Mouse (Mus musculus): ENCODE data around the gene Ano1.
A peak's percentile ranks its signal among the peaks of the same experiment; 100 is the strongest.

Ano1 gene

DNA sequence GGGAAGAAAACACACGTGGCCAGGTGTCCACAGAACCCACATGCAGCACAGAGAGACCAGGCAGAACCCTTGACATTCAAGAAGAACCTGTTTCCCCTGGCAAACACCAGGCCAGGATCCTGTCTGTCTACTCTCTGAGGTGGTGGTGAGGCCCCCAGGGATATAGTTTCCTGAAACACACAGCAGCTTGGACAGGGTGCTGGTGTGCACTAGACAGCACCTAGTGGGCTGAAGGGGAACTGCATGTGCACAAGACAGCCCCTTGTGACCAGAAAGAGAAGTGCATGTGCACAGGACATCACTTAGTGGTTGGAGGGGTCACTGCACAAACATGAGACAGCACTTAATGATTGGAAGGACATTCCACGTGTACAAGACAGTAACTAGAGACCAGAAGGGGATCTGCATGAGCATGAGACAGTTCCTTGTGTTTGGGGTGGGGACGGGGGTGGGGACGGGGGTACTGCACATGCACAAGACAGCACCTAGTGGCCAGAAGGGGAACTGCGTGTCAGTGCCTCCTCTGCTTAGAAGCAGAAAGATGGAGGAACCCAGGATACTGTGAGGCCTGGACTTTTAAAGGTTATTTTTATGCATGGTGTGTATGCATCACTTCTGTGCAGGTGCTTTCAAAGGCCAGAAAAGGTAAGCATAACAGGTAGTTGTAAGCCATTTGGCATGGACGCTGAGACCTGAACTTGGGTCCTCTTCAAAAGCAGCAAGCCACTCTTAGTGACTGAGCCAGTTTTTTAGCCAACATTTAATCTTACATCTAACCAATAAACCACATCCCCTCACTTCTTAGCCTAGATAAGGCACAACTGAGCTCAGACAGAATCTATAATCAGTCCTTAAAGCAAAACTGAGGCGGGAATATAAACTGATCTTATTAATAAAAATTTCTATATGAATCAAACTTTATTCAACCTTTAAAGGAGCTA is 54.7 kb downstream of the Ano1 start:
- DNase-seq (ENCODE audit: low spot score in 2 of 2): no peak

DNA sequence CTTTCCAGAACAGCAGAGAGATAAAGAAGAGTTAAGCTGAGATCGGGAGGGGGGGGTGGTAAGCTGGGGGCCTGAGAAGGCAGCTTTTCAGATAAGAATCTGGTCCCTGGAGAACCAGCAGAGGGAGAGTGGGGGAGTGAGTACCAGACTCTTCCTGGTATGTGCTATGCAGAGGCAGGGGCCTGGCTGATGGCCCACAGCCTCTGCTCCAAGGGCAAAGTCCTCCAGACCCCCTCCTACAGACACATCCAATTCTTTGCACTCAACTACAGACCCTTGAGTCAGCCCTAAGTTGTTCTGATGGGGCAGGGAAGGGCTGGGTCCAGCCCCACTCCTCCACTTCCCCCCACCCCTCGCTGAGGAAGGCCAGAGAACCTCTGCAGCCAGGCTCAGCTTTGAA is 61.9 kb downstream of the Ano1 start:
- no peak for DNase-seq (ENCODE audit: low spot score in 2 of 2)

DNA sequence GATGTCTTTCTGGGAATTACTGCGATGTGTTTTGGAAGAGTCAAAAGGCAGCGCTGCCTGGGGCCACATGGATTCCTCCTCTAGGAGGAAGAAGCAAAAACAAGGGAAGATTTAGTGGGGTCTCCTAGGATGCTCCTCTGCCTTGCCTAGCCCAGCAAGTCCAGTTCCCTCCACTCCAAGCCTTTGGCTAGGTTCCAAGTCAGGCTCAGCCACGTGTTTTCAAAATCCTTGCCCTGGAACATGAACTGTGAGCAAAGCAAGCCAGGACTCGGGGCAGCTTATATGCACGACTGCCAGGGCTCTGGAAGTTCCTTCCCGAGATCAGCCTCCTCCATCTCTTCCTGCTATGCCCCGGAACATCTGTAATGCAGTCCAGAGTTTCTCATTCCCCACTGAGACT is 62.6 kb downstream of the Ano1 start:
- DNase-seq (ENCODE audit: low spot score in 2 of 2): no peak

DNA sequence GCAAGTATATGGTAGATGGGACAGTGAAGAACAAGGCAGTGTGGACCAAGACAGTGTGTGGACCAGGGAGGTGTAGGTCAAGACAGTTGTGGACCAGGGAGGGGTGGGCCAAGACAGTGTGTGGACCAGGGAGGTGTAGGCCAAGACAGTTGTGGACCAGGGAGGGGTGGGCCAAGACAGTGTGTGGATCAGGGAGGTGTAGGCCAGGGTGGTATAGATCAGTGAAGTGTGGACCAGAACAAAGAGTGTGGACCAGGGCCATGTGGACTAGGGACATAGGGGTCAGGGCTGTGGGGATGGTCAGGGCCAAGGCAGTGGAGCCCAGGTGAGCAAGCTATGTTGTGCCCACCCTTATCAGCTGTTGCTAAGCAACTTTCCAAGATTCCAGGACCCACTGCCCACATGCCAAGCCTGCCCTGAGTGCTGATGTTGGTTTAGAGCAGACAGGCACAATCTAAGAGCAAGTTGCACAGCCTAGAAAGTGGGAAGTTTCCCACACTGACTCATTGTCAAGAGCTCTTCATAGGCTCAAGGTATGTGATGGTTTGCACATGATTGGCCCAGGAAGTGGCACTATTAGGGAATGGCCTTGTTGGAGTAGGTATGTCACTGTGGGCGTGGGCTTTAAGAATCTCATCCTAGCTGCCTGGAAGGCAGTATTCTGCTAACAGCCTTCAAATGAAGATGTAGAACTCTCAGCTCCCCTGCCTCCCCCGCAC is 64.0 kb downstream of the Ano1 start:
- no peak for DNase-seq (ENCODE audit: low spot score in 2 of 2)

DNA sequence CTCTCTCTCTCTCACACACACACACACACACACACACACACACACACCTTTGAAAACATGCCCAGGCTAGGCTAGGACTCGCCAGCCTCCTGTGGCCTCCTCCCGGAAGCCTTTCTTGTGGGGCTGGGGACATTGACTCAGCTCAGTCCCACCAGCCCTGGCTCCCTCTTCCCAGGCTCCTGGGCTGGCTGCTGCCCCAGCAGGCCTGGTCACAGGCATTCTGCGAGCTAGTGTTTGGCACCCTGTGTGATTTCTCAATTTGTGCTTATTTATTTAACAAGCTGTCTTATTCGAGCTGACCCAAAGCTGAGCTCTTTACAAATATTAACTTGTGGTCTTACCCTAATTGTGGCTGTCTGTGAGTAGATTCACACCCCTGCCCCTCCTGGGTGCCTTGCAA is 66.8 kb downstream of the Ano1 start:
- no peak for DNase-seq (ENCODE audit: low spot score in 2 of 2)

DNA sequence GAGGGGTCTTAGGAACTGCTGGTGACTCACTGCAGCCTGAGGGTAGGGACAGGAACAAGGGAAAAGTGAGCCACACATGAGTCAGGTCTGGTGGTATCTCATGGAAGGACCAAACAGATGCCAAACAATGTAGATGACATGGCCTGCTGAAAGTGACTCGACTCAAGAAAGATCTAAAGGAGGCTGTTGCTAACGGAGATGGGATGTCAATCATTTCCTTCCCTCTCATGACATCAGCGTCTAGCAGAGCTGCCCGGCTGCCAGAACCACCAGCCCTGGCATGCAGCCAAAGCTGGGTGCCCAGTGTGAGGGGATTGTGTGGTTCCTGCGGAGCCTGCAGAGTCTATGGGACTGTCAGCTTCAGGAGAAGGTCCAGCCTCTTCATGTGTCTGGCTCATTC is 67.3 kb downstream of the Ano1 start:
- DNase-seq (ENCODE audit: low spot score in 2 of 2): peak; percentile 51 to 66

DNA sequence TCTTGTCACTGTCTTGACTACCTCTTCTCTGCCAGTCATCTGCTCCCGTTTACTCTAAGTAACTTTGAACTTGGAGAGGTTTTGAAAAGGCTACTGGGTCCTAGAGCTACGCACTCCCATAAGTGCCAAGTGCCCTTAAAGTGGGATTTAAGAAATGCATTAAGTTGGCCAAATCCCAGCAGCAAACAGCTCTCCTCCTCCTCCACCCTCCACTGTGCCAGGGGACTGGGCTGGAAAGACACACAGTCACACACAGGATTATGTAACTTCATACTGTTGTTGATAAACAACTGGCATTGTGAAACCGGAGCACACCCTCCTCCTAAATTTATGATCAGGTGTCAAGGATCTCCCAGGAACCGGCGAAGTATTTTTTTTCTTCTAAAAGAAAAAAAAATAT is 71.7 kb downstream of the Ano1 start:
- DNase-seq (ENCODE audit: low spot score in 2 of 2): no peak

DNA sequence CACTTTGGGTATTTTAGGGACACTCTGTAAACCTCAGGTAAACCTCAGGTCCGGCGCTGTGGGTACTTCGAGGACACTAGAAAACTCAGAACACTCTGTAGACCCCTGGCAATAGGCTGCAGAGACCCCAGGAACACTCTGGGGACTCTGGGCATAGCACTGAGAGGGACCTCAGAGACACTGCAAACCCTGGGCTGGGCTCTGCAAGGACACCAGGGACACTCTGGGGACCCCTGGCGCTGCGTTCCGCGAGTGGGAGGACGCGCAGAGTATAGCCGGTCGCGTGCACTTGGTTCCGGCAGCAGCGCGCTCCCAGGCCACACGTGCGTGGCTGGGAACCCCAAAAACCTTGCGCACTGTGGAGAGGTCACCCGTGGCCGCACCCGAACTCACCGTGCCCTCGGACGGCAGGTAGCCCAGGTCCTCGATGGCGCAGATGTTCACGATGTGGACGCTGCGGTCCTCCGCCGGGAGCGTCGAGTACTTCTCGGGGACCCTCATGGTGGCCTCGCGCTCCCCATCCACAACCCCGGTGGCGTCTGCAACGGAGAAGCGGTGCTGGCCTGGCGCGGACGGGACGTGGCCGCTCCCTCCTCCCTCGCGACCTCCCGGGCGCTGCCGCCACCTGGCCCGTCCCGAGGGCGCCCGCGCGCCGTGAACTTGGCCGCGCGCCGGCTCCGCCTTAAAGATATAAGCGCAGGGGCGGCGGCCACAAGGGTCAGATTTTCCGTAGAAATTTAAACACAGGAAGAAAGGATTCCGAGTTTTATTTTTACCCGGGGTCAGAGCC is 73.3 kb downstream of the Ano1 start:
- no peak for DNase-seq (ENCODE audit: low spot score in 2 of 2)

DNA sequence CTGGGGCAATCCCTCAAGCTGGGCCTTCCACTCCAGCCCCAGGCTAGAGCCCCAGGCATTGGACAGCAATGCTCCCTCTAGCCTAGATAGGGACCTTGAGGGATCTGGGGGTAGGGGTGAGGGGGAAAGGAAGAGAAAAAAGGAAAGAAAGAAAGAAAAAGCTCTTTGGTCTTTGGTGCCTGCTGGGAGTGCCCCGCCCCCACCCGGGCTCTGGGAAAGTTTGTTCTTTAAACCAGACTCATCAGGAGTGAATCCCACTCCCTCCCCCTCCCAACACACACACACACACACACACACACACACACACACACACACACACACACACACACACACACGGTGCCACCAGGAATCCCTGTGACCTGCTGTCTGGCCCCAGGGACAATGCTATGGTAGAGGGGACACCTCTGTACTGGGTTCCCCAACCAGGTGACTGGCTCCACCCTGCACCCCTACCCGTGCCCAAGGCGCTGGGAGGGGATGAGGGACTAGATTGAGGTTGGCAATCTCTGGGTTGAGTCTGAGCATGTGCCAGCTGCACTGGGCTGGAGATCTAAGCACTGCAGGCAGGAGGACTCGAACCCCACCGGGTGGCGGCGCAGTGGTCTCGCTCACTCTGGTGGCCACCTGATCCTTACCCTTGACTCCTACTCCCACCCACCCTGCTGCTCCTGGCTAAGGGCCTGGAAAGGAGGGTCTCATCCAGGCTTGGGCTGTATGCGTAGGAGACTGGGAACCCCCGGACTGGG is 74.3 kb downstream of the Ano1 start:
- no peak for DNase-seq (ENCODE audit: low spot score in 2 of 2)

DNA sequence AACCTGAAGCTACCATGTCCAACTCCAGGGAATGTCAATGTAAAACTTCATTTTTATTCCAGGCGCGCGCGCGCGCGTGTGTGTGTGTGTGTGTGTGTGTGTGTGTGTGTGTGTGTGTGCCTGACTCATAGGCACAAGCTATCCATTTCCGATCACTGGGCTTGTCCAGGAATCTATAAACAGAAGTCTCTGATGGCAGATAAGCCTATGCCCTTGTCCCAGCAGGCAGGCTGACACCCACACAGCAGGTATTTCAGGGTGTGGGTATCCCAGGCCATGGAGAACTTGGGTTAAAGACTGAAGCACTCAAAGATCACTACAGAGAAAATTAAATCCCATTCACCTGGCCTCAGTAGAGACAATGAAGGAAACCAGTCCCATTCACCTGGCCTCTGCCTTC is 76.1 kb downstream of the Ano1 start:
- DNase-seq (ENCODE audit: low spot score in 2 of 2): no peak

DNA sequence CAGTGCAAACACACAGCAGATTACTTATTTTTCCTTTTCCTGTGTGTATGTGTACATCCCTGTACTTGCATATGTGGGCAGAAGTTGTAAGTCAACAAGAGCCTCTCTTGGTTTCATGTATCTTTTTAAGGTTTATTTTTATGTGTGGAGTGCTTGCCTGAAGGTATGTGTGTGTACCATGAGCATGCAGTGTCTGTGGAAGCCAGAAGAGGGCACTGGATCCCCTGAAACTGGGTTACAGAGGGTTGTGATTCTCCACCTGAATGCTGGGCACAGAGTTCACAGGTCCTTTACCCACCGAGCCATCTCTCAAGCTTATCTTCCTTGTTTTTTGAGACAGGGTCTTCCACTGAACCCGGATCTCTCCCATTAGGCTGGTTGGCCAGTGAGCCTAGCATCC is 81.9 kb downstream of the Ano1 start:
- no peak for DNase-seq (ENCODE audit: low spot score in 2 of 2)

DNA sequence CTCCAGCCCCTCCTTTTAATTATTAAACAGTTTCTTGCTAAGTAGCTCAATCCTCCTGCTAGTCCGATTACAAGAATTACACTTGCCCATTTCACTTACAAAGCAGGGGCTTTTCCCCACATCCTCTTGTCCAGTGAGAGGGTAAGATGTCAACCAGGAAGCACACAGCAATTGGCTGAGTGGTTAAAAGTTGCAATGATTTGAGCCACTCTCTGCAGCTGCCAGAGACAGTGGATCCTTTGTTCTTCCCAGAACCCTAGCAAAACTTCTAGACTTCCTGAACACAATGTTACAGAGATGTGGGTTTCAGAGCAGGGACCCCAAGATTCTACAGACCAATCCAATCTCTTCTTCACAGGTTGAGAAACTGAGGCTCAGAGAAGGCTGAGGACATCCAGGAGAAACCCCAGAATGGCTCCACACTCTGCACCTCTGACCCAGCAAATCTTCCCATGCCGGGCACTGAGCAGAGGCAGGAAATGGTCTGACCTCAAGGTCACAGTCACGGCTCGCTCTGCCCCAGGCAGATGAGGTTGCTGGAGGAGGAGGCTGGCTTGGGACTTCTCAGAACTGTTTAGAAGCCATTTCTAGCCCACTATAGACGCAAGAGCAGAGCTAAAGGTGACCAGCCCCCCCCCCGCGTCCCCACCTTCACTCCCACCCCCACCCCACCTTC is 83.0 kb downstream of the Ano1 start:
- no peak for DNase-seq (ENCODE audit: low spot score in 2 of 2)

DNA sequence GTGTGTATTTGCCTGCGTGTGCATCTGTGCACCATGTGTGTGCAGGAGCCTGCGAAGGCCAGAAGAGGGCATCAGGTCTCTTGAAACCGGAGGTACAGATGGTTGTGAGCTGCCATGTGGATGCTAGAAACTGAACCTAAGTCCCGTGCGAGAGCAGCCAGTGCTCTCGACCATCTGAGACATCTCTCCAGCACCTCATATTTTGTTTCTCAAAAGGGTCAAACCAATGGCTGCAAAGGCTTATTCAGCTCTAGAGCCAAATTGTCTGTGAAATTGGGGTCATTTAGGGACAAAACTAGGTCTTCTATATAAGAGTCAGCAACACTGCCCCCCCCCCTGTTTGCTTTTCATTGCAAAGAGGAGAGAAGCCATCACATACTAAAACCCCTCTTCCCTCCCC is 84.7 kb downstream of the Ano1 start:
- no peak for DNase-seq (ENCODE audit: low spot score in 2 of 2)

DNA sequence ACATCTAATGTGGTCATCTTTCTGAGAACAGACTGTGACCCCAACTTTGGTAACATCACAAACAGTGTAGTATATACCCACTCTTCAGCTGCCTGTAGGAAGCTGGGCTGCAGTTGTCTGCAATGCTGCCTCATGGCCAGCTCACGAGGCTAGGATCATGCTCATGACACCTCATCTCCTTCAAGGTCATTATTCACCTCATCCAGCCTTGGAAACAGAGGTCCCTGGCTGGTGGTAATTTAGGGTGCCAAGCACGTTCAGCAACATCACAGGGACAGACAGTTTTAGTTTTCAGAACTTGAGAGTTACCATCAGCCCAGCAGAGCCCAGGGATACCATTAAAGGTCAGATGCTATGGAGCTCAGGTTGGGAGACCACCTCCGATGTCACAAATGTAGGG is 86.2 kb downstream of the Ano1 start:
- DNase-seq (ENCODE audit: low spot score in 2 of 2): no peak

DNA sequence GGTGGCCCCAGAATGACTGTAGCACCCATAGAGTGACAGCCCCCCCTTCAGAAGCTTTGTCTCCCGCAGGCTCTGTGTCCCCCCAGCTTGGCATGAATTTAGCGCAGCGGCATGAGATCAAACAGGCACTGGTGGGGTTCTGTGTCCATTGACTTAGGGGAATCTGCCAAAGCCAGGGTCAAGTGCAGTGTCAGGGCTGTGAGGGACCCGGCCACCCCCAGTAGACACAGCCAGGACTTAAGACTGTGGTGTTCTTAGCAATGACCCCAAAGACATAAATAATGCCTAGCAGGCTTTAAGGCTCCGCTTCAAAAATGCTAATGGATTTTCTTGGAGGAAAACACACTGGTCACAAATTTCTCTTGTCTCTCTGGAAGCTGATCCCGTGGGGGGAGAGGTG is 88.2 kb downstream of the Ano1 start:
- no peak for DNase-seq (ENCODE audit: low spot score in 2 of 2)

DNA sequence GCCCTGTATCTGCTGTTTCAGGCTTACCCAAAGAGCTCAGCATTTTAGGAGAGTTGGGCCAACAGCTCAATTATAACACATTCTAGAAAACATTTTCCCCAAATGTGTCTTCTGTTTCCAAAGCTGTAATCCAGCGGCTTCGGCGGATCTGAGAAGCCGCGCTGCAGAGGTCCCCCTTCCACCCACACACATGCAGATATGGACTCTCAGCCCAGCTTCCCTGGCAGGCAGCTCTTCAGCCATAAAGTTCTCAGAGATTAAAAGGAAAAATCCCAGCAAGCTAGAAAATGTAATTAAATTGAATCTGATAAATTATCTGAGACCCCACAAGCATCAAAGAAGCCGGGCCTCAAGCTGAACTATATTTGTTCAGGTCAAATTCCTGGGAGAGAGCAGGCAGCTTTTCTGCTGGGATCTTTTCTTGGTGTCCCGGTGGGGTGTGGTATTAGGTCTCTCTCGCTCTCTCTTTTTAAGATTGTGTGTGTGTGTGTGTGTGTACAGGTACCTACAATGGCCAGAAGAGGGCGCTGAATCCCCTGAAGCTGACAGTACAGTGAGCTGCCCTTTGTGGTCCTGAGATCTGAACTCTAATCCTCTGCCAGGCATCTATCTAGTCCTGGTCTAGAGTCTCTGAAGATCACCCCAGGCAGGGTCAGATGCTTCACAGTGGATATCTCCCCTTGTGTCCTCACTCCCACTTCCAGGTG is 95.4 kb downstream of the Ano1 start:
- DNase-seq (ENCODE audit: low spot score in 2 of 2): no peak

DNA sequence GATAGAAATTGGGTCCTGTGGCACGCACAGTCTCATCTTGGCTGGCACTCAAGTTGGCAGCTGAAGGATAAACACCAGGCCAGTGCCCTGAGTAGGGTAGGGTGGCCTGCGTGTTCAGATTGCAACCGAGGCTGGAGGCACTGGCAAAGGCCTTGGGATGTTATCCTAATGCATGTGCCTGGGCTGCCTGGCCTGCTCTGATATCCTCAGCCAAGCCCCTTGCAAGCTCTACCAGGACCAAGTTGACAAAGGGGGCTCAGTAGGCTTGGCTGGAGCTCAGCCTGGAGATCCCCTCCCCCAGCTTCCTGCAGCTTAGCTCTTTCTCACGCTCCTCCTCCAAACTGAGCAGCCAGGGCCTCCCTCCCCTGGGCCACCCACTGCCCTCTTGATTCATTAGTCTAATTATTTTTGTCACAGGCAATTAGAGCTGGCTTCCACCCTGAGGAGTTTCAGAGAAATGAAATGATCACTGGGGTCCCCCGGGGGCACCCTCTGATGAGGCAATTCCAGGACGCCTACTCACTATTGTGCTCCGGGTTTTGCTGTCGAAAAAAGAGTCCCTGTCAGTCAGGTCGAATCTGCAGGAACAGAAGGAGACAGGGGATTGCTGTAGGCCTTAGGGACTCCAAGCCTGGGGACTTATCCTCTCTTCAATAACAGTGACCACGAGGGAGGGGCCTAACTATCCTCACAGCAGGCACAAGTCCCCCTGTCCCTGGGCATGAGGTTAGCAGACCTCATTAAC is 97.9 kb downstream of the Ano1 start:
- DNase-seq (ENCODE audit: low spot score in 2 of 2): peak; percentile 88 to 92

DNA sequence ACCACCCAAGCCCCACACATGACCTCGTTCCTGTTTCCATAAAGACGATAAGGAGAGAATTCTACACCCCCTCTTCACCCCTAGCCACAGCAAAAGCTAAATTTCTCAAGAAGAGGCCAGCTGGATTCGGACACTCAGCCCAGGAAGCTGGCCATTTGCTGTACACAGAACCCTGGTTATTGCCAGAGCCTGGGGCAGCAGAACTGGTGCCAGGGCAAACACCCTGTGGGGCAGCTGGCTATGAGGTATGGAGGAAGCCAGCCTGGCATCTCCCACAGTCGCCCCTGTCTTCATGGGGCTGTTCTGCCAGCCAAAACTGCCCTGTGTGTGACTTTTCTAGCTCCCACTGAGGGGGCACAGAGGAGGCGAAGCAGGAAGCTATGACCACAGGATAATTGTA is 104.2 kb downstream of the Ano1 start:
- no peak for DNase-seq (ENCODE audit: low spot score in 2 of 2)

DNA sequence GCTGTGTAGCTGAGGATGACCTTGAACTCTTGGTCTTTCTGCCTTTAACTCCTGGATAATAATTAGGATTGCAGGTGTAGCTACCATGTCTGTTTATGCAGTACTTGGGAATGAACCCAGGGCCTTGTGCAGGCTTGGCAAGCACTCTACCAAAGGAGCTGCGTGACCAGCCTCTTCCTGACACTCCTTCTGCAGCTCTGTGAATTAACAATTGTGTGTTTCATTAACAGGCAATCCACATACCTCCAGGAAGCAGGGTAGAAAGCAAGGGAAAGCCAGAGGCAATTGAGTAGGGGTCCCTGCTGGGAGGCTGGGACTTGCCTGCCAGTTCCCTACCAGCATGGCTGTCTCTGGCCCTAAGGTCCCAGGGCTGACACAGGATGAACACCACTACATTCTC is 111.0 kb downstream of the Ano1 start:
- no peak for DNase-seq (ENCODE audit: low spot score in 2 of 2)

DNA sequence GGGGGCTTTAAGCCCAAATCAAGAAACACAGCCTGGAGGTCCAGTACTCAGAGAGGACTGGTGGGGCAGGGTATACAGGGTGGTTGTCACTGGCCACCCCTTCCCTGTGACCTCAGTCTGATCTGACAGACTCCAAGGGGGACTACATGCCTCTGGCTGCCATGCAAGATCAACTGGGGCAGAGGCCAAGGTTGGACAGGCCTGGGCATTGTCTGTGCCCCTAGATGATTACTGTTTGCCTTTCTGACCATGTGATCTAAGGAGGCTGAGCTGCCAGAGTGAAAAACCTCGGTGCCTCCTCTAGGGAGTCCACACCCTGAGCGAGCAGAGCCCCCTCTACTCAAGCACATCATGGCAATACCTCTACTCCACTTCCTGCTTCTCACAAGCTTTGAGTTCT is 115.8 kb downstream of the Ano1 start:
- DNase-seq (ENCODE audit: low spot score in 2 of 2): no peak

Measured in right cerebral cortex, postnatal 10 days (tissue).